Mouse (Mus musculus): ENCODE measurements around the gene Nob1.

Gene Nob1

GRCm38 (mm10) chr8:107424597-107425229, at the start of gene Nob1:
Nob1 (minus strand) TSS chr8:107425051.
- peak; percentile 98 for DNase-seq (ENCODE audit: low spot score in 2 of 2)

- DNase-seq (ENCODE audit: low spot score in 2 of 2): no peak
Observed at GRCm38 (mm10) chr8:107473369-107473768, 48.5 kb upstream of the Nob1 start.

GRCm38 (mm10) chr8:107472403-107473100, 47.7 kb upstream of the Nob1 start:
- no peak for DNase-seq (ENCODE audit: low spot score in 2 of 2)

GRCm38 (mm10) chr8:107470302-107470701, 45.5 kb upstream of the Nob1 start:
- no peak for DNase-seq (ENCODE audit: low spot score in 2 of 2)

GRCm38 (mm10) chr8:107468811-107469302, 44.0 kb upstream of the Nob1 start:
- no peak for DNase-seq (ENCODE audit: low spot score in 2 of 2)

GRCm38 (mm10) chr8:107466642-107467041, 41.8 kb upstream of the Nob1 start:
- DNase-seq (ENCODE audit: low spot score in 2 of 2): no peak

- DNase-seq (ENCODE audit: low spot score in 2 of 2): no peak
Observed at GRCm38 (mm10) chr8:107465332-107465990, 40.6 kb upstream of the Nob1 start.

- DNase-seq (ENCODE audit: low spot score in 2 of 2): no peak
Observed at GRCm38 (mm10) chr8:107462423-107462822, 37.6 kb upstream of the Nob1 start.

GRCm38 (mm10) chr8:107458281-107458680, 33.4 kb upstream of the Nob1 start:
- no peak for DNase-seq (ENCODE audit: low spot score in 2 of 2)

GRCm38 (mm10) chr8:107457725-107458124, 32.9 kb upstream of the Nob1 start:
- no peak for DNase-seq (ENCODE audit: low spot score in 2 of 2)

- peak in 1 of 2 experiments; percentile 62 for DNase-seq (ENCODE audit: low spot score in 2 of 2)
Observed at GRCm38 (mm10) chr8:107455268-107455667, 30.4 kb upstream of the Nob1 start.

- DNase-seq (ENCODE audit: low spot score in 2 of 2): no peak
Observed at GRCm38 (mm10) chr8:107453386-107453785, 28.5 kb upstream of the Nob1 start.

- DNase-seq (ENCODE audit: low spot score in 2 of 2): no peak
Observed at GRCm38 (mm10) chr8:107451414-107452066, 26.7 kb upstream of the Nob1 start.

- DNase-seq (ENCODE audit: low spot score in 2 of 2): no peak
Observed at GRCm38 (mm10) chr8:107449655-107450054, 24.8 kb upstream of the Nob1 start.

- no peak for DNase-seq (ENCODE audit: low spot score in 2 of 2)
Observed at GRCm38 (mm10) chr8:107449130-107449529, 24.3 kb upstream of the Nob1 start.

GRCm38 (mm10) chr8:107448382-107448889, 23.6 kb upstream of the Nob1 start:
- no peak for DNase-seq (ENCODE audit: low spot score in 2 of 2)

GRCm38 (mm10) chr8:107447713-107448112, 22.9 kb upstream of the Nob1 start:
- DNase-seq (ENCODE audit: low spot score in 2 of 2): no peak

GRCm38 (mm10) chr8:107444626-107445025, 19.8 kb upstream of the Nob1 start:
- DNase-seq (ENCODE audit: low spot score in 2 of 2): peak in 1 of 2 experiments; percentile 15

- DNase-seq (ENCODE audit: low spot score in 2 of 2): no peak
Observed at GRCm38 (mm10) chr8:107439880-107440625, 15.2 kb upstream of the Nob1 start.

- DNase-seq (ENCODE audit: low spot score in 2 of 2): no peak
Observed at GRCm38 (mm10) chr8:107437711-107438110, 12.9 kb upstream of the Nob1 start.

- no peak for DNase-seq (ENCODE audit: low spot score in 2 of 2)
Observed at GRCm38 (mm10) chr8:107436841-107437421, 12.1 kb upstream of the Nob1 start.

Data from frontal cortex, postnatal 36 days (tissue).